Mouse (Mus musculus) midbrain, embryonic 10.5 days (tissue): ENCODE results near the gene Daam1. TPM values are rescaled to one million over a fixed set of nuclear protein-coding genes. Genes with fewer than 3 reads are reported as not detected.
A peak's percentile ranks its signal among the peaks of the same experiment; 100 is the strongest.

Experiments
- DNase-seq: peaks from one replicate; pipeline ENCODE4 v3.0.0-alpha.2; 2017; ENCODE audit warnings: low spot score
- H3K27ac ChIP-seq: fragments of 300-500 bp; sonication (generic); replicated peaks from 2 replicates; pipeline ENCODE4 v1.5.1; 2016; ENCODE audit warnings: mild to moderate bottlenecking
- H3K27me3 ChIP-seq: fragments of 300-500 bp; sonication (generic); 2 replicates; pipeline ENCODE4 v1.6.1; 2016; ENCODE audit warnings: low read depth, mild to moderate bottlenecking; ENCODE audit not compliant: poor library complexity, severe bottlenecking
- H3K36me3 ChIP-seq: fragments of 300-500 bp; sonication (generic); 2 replicates; pipeline ENCODE4 v1.6.1; 2016; ENCODE audit warnings: mild to moderate bottlenecking, moderate library complexity
- H3K4me1 ChIP-seq: fragments of 300-500 bp; sonication (generic); 2 replicates; pipeline ENCODE4 v1.6.1; 2016
- H3K4me3 ChIP-seq: fragments of 300-500 bp; sonication (generic); 2 replicates; pipeline ENCODE4 v1.5.1; 2016; ENCODE audit warnings: mild to moderate bottlenecking, moderate library complexity
- H3K9me3 ChIP-seq: fragments of 300-500 bp; sonication (generic); replicated peaks from 2 replicates; pipeline ENCODE4 v1.6.1; 2016; ENCODE audit warnings: mild to moderate bottlenecking
- WGBS: fragments of 180-500 bp; shearing (Covaris S2); methylation state at CpG from one replicate; pipeline ENCODE4 v1.1.7; 2016; 5-methylcytosine and 5-hydroxymethylcytosine counted together
- polyA plus RNA-seq: library from polyadenylated mRNA; unstranded; fragments of >200 nt; fragmentation: Nextera tagmentation; extraction: Ambion mirVana; gene quantifications from 2 replicates; pipeline ENCODE4 v1.2.1, GENCODE M21; 2016

Gene Daam1
- polyA plus RNA-seq, 1 experiment from 2014 or later: 9.3 TPM

GRCm38 (mm10) chr12:71812567-71812966 is 18.3 kb upstream of the Daam1 start:
- DNase-seq: no peak
- Histone ChIP-seq H3K4me3 (no peak overlapping the region), H3K36me3 (no peaks in the 10 kb centered on the region), H3K9me3 (no peaks in the 10 kb centered on the region), H3K27ac (no peak overlapping the region), H3K27me3 (no peaks in the 10 kb centered on the region), H3K4me1 (peaks cover 7% of the 10 kb centered on the region)
- WGBS: 94% methylated on average over 14 of the region's 14 CpGs

GRCm38 (mm10) chr12:71813251-71813650 is 17.6 kb upstream of the Daam1 start:
- no peak for DNase-seq
- no peaks in the 10 kb centered on the region for H3K9me3 ChIP-seq
- no peak overlapping the region for H3K4me3 ChIP-seq
- no peaks in the 10 kb centered on the region for H3K36me3 ChIP-seq
- H3K27ac ChIP-seq: 0 out of 2 replicates have a peak overlapping the region, but pooled peaks have one; percentile 13
- H3K4me1 ChIP-seq: peaks cover 7% of the 10 kb centered on the region
- WGBS: 91% methylated on average over 9 of the region's 9 CpGs
- H3K27me3 ChIP-seq: no peaks in the 10 kb centered on the region

- Histone ChIP-seq H3K27me3 (no peaks in the 10 kb centered on the region), H3K27ac (peak overlapping the region; percentile 13; the same call in 1 of the 2 replicates), H3K4me3 (no peak overlapping the region), H3K9me3 (no peaks in the 10 kb centered on the region), H3K36me3 (no peaks in the 10 kb centered on the region), H3K4me1 (peaks cover 7% of the 10 kb centered on the region)
- DNase-seq: no peak
- 57% methylated on average over 7 of the region's 7 CpGs for WGBS
Measured at GRCm38 (mm10) chr12:71813761-71814160, 17.1 kb upstream of the Daam1 start.

GRCm38 (mm10) chr12:71820094-71820493 is 10.8 kb upstream of the Daam1 start:
- no peak overlapping the region for H3K4me3 ChIP-seq
- H3K36me3 ChIP-seq: no peaks in the 10 kb centered on the region
- H3K27ac ChIP-seq: no peak overlapping the region
- WGBS: 88% methylated on average over 5 of the region's 5 CpGs
- no peak for DNase-seq
- no peaks in the 10 kb centered on the region for H3K9me3 ChIP-seq
- no peaks in the 10 kb centered on the region for H3K27me3 ChIP-seq
- H3K4me1 ChIP-seq: no peaks in the 10 kb centered on the region

- Histone ChIP-seq H3K27me3 (peaks cover 4% of the 10 kb centered on the region; the same call in 1 of the 2 replicates), H3K4me1 (no peaks in the 10 kb centered on the region), H3K27ac (no peak overlapping the region), H3K9me3 (no peaks in the 10 kb centered on the region), H3K4me3 (no peak overlapping the region), H3K36me3 (no peaks in the 10 kb centered on the region)
- DNase-seq: no peak
- 91% methylated on average over 5 of the region's 5 CpGs for WGBS
Measured at GRCm38 (mm10) chr12:71821272-71821671, 9.6 kb upstream of the Daam1 start.

GRCm38 (mm10) chr12:71821743-71822142 is 9.1 kb upstream of the Daam1 start:
- H3K9me3 ChIP-seq: no peaks in the 10 kb centered on the region
- DNase-seq: no peak
- WGBS: 87% methylated on average over 8 of the region's 8 CpGs
- H3K4me3 ChIP-seq: no peak overlapping the region
- no peaks in the 10 kb centered on the region for H3K4me1 ChIP-seq
- no peaks in the 10 kb centered on the region for H3K36me3 ChIP-seq
- peaks cover 6% of the 10 kb centered on the region; the same call in 1 of the 2 replicates for H3K27me3 ChIP-seq
- no peak overlapping the region for H3K27ac ChIP-seq

- peaks cover 3% of the 10 kb centered on the region for H3K4me1 ChIP-seq
- H3K4me3 ChIP-seq: no peak overlapping the region
- no peak overlapping the region for H3K27ac ChIP-seq
- DNase-seq: no peak
- H3K36me3 ChIP-seq: no peaks in the 10 kb centered on the region
- 65% methylated on average over 6 of the region's 6 CpGs for WGBS
- no peaks in the 10 kb centered on the region for H3K9me3 ChIP-seq
- H3K27me3 ChIP-seq: peaks cover 26% of the 10 kb centered on the region
Measured at GRCm38 (mm10) chr12:71824927-71825326, 6.0 kb upstream of the Daam1 start.

- peaks cover 44% of the 10 kb centered on the region for H3K4me1 ChIP-seq
- H3K9me3 ChIP-seq: no peaks in the 10 kb centered on the region
- H3K27me3 ChIP-seq: peaks cover 26% of the 10 kb centered on the region
- no peak for DNase-seq
- WGBS: 17% methylated on average over 10 of the region's 10 CpGs
- H3K4me3 ChIP-seq: peak overlapping the region; percentile 89
- no peaks in the 10 kb centered on the region for H3K36me3 ChIP-seq
- peak overlapping the region; percentile 84 for H3K27ac ChIP-seq
Measured at GRCm38 (mm10) chr12:71830139-71830538, 739 bp upstream of the Daam1 start.

- H3K36me3 ChIP-seq: no peaks in the 10 kb centered on the region
- H3K4me3 ChIP-seq: peak overlapping the region; percentile 89
- peaks cover 21% of the 10 kb centered on the region for H3K27me3 ChIP-seq
- no peaks in the 10 kb centered on the region for H3K9me3 ChIP-seq
- H3K4me1 ChIP-seq: peaks cover 53% of the 10 kb centered on the region
- under 1% methylated on average over 59 of the region's 59 CpGs for WGBS
- peak overlapping the region; percentile 92 for H3K27ac ChIP-seq
- DNase-seq: no peak
Measured at GRCm38 (mm10) chr12:71831258-71832087, 595 bp downstream of the Daam1 start.

GRCm38 (mm10) chr12:71832225-71832624 is 1.3 kb downstream of the Daam1 start:
- peak; percentile 88 for DNase-seq
- Histone ChIP-seq H3K4me1 (peaks cover 59% of the 10 kb centered on the region), H3K9me3 (no peaks in the 10 kb centered on the region), H3K27ac (peak overlapping the region; percentile 92), H3K27me3 (peaks cover 18% of the 10 kb centered on the region), H3K36me3 (no peaks in the 10 kb centered on the region), H3K4me3 (peak overlapping the region; percentile 89)
- under 1% methylated on average over 12 of the region's 12 CpGs for WGBS

- Histone ChIP-seq H3K36me3 (no peaks in the 10 kb centered on the region), H3K9me3 (no peaks in the 10 kb centered on the region), H3K27ac (no peak overlapping the region), H3K4me3 (no peak overlapping the region), H3K27me3 (peaks cover 2% of the 10 kb centered on the region; the same call in 1 of the 2 replicates), H3K4me1 (peaks cover 73% of the 10 kb centered on the region)
- 78% methylated on average over 7 of the region's 7 CpGs for WGBS
- no peak for DNase-seq
Measured at GRCm38 (mm10) chr12:71834041-71834440, 3.2 kb downstream of the Daam1 start.

- no peaks in the 10 kb centered on the region for H3K9me3 ChIP-seq
- H3K4me3 ChIP-seq: no peak overlapping the region
- no peak overlapping the region for H3K27ac ChIP-seq
- WGBS: 84% methylated on average over 5 of the region's 5 CpGs
- H3K4me1 ChIP-seq: peaks cover 83% of the 10 kb centered on the region
- DNase-seq: no peak
- no peaks in the 10 kb centered on the region for H3K27me3 ChIP-seq
- no peaks in the 10 kb centered on the region for H3K36me3 ChIP-seq
Measured at GRCm38 (mm10) chr12:71835966-71836668, 5.2 kb downstream of the Daam1 start.

GRCm38 (mm10) chr12:71836776-71837175 is 5.9 kb downstream of the Daam1 start:
- Histone ChIP-seq H3K27me3 (no peaks in the 10 kb centered on the region), H3K4me1 (peaks cover 86% of the 10 kb centered on the region), H3K36me3 (no peaks in the 10 kb centered on the region), H3K27ac (no peak overlapping the region), H3K9me3 (no peaks in the 10 kb centered on the region), H3K4me3 (no peak overlapping the region)
- no peak for DNase-seq
- WGBS: 94% methylated on average over 6 of the region's 6 CpGs
